In genomic region chr1:124871148-124871547, GRCm38 (mm10) we compare ENCODE assay signal across 11 mouse cellular contexts.
"Had no signal": no experiment of that assay in that cellular context is flagged by ENCODE, and none has a peak within 500 bp of the region (broad histone marks: within the 10 kb centered on the region; RNA-seq: fewer than 3 reads in every experiment).

No protein-coding gene starts in this region.

- DNase-seq: retina, postnatal 1 day; right cerebral cortex, postnatal 14 days; right cerebral cortex, postnatal 25 days; right cerebral cortex, postnatal 4 days; spleen, adult 18-20 months; thymus, adult 18-20 months; thymus, adult 2 months; thymus, postnatal 14 days; thymus, postnatal 25 days; thymus, postnatal 36 days; thymus, postnatal 4 days had no signal
